Mouse (Mus musculus) mouse trophoblast stem cell (cell line): ENCODE measurements around the gene Sf3a1.

Source experiments
- in situ Hi-C, 2 experiments: fragments of 300-500 bp; cut with MseI, MboI; formaldehyde crosslinking; loops; 2 replicates in 1 of 2; 3 replicates in 1 of 2; pipeline ENCODE4 v1.15.1; 2025

The Sf3a1 gene

DNA sequence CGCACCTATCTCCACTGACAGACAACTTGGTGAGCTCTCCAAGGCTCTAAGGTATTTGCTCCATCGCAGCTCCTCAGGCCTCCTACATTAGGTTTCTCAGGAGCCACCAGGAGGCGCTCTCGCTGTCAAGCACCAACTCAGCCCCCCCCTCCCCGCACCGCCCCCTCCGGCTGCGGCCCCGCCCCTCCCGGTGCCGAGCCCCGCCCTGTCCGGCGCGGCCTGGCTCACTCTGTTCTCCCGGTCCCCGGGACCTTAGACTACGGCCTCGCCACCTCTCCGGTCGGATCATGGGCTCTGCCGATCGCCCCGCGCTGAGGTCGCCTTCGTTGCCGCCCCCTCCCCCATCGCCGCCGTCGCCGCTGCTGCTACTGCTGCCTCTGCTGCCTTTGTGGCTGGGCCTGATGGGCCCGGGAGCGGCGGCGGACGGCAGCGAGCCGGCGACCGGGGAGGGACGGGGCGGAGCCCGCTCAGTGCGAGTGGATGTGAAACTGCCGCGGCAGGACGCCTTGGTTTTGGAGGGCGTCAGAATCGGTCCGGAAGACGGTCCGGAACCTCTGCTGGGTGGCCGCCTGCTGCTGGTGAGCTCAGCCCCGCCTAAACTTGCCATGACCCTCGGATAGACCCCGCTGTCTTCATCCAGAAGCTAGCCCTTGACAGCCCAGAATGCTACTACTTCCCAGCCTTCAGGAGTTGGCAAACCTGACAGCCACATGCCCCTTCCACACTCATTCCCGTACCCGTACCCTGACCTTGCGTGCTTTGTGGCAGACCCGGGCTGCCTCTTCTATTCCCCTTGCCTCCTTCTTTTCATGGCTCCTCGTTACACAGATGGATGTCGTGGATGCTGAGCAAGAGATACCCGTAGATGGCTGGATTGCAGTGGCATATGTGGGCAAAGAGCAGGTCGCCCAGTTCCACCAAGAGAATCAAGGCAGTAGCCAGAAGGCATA, 24.9 kb upstream of the Sf3a1 start, which contains the start of gene Rnf215:
TSS of gene Rnf215 (plus strand) at position 217 of the 950 bp plus-strand sequence.
- in situ Hi-C loops = loop anchor here in 1 of 2 experiments (5.0 kb wide), 1 partner anchor 82 kb away; the partner anchor contains the start of gene Castor1

DNA sequence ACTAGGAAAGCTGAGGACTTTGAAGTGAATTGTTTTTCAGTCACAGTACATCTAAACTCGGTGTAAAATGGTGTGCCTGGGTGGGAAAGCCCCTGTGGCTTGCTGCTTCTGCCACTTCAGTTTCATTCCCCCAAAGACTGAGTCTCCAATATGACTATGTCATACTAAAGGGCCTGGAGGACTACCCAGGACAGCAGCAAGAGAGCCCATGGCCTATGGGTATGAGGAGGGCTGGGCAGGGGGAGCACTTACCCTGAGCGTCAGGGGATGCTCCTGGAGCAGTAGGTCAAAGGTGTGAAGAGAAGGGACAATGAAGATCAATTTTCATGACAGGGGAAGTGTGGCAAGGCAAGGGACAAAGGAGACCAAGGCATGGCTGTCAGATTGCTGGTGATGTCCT, 21.2 kb upstream of the Sf3a1 start:
- in situ Hi-C loops = no loop called here

DNA sequence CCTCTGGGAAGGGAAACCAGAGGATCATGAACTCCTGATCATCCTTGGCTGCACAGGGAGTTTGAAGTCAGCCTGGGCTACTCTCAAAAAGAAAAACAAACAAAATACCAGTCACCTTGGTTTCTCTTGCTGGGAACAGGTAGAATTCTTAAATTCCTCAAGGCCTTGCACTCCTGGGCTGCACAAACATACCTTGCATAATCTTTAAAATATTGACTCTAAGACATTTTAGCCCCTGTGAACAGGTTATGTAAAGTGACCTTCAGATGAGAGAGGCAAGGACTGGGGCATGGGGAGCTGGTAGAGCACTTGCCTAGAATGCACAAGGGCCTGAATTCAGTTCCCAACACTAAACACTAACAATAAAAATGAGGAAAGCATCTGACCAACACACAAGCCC, 18.6 kb upstream of the Sf3a1 start:
- in situ Hi-C loops = no loop called here

DNA sequence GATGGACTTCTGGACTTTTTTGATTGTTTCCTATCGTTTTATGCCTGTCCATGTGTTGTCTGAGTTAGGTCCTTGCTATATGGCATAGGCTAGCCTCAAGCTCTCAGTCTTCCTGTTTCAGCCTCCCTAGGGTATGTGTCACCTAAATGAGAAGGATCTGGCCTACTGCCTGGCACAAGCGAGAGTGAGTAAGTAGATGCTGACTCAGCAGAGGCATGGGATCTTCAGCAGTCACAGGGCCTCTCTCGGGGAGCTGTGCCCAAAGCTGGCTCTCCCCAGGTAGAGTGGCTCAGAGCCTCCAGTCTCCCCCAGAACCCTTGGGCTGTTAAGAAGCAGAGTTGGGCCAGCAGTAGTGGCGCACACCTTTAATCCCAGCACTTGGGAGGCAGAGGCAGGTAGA, 17.8 kb upstream of the Sf3a1 start:
- in situ Hi-C loops = no loop called here

DNA sequence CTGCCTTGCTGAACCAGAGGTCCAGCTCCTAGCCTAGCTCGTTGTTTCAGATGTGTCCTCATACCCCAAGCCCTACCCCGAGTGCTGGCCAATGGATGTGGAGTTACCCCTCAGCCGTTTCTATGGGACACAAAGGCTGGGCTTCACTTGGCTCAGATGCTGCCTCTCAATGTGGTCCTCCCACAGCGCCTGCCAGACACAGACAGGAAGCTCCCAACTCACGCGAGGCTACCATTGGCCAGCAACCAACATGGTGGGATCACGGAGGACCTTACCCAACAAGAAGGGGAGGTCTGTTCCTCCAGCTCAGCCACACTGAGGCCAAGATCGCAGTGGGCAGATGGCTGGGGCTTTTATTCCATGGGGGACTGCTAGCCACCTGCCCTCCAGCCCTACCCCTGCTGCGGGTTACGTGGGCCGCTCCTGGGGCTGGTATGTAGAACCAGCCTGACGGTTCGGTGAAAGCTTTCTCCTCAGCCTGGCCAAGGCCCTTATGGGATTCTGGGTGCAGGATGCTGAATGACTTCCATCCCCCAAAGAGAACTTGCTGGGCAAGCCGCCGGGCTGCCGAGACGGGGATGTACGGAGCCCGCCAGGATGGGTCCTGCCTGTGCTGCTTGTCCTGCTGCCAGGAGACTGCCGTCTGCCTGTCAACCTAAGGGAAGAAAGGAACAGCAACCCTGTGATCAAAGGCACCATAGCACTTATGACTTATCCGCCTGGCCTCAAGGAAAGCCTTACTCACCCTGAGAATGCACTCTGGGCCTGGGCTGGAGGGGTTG, 16.7 kb upstream of the Sf3a1 start:
- in situ Hi-C loops = no loop called here

DNA sequence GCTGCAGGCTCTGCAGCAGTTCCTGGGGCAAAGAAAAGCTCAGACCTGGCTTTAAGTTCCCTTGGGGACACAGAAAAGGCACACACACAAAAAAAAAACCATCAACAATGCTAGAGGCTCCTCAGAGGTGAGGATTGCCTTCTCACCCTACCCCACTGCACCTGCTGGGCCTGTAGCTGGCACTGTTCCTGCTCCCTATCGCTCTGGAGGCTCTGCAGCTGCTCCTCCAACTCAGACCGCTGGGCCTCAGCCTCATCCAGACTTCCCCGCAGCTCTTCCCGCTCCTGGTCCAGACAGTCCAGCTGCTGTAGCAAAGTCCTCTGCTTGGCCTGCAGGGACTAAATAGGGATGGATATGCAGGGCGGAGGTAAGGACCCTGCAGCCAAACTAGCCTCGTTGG, 13.8 kb upstream of the Sf3a1 start:
- in situ Hi-C loops = no loop called here

DNA sequence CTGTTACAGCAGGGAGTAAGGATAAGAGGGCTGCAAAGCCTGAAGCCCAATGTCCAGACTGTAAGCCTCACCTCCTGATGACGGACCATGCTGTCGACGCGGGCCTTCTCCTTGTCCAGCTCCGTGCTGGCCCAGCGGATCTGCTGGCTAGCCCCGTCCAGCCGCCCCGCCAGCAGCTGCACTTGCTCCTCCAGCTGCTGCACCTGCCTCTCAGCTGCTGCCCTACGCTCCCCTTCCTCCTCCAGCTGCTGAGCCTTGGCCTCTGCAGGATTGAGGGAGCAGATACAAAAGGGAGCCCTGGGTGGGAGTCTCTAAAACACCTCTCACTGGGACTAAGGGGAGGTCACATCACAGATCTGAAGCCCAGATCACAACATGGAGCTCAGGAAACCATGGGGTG, 13.1 kb upstream of the Sf3a1 start:
- in situ Hi-C loops = no loop called here

DNA sequence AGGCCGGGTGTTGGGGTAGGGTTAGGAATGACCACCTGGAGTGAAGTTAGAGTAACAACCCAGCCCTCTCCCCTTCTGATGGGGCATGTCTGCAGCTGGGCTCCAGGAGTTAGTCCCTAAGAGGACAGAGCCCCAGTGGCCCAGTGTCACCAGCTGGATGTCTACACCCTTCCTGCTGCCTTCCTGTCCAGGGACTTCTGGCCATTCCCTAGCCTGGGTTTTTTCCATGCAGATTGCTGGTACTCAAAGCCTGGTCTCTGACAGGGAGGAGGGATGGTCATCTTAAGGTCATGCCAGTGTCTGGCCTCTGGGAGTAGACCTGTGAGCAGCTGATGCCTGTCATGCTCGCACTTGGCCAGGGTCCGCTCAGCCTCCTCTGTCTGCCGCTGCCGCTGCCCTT, 12.0 kb upstream of the Sf3a1 start:
- in situ Hi-C loops = no loop called here

DNA sequence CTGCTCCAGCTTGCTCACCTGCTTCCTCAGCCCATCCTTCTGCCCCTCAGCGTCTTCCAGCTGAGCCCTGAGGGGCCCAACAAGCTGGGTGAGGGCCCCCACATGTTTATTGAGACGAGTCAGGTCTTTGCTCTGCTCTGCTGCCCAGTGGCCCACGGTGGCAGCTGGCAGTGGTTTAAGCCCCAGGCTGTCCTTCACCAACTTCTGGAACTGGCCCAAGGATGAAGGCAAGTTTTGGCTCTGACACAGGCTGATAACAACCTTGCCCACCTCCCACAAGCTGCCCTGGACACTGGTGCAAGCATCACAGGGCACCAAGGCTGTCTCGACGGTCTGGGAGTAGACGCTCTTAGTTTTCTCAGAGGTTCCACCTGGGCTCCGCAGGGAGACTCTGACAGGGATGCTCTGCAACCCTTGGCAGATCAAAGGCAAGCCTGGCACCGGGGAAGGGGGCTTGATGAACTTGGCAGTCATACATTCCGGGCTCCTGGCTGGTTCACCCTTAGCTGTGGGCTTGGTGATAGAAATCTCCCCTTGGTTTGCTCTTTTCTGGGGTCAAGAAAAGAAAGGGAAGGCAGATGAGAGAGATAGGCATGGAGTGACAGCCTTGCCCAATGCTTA, 11.5 kb upstream of the Sf3a1 start:
- in situ Hi-C loops = no loop called here

DNA sequence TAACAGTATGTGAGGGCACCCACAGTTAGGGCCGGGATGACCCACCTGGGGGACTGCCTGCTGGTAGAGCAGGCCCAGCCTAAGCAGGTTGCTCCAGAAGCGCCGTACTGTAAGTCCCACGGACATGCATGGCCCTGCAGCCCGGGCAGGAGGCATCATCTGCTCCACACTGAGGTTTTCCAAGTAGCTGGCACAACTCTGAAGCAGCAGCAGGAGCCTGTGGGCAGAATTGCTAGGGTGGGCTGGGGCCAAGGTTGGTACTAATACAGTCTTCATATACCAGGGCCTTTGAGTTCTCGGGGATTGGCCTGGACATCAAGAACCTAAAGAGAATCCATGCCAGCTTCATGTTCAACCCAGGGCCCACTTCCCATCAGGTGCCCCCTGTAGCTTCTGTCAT, 10.3 kb upstream of the Sf3a1 start:
- in situ Hi-C loops = no loop called here

- in situ Hi-C loops = no loop called here
Measured at GRCm38 (mm10) chr11:4153694-4154093, 6.5 kb upstream of the Sf3a1 start.

DNA sequence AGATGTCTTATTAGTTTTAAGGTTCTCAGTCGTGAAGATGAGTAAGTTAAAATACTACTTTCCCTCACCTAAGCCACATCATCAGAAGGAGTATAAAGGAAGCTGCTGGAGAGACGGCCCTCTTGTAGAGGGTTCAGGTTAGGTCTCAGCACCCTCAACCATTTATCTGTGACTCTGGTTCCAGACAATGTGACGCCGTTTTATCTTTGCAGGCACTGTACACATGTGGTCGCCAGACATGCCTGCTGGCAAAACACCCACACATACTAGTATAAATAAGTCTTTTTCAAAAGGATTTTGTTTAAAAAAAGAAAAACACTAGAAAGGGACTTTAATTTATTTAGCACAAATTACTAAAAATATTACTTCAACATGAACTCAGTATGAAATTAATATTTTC, 4.5 kb upstream of the Sf3a1 start:
- in situ Hi-C loops = no loop called here

GRCm38 (mm10) chr11:4158676-4159075, 1.5 kb upstream of the Sf3a1 start:
- in situ Hi-C loops = no loop called here

GRCm38 (mm10) chr11:4160758-4161480, 769 bp downstream of the Sf3a1 start:
- in situ Hi-C loops = no loop called here

DNA sequence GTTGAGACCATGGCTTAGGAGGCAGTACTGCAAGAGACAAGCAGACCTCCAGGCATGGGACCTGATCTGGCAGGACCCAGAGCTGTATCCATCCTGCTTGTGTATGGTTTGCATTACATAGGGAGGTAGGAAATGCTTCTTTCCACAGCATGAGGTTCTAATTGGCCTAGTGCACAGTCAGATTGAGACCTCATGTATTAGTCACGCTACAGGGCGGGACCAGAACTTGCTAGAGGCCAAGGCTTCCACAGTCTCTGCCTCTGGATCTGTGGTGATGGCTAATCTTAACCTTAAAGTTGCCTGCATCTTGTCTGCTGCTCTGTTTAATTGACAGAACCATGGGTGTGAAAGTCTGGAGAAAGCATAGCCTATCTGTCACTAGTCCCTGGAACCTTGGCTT, 4.6 kb downstream of the Sf3a1 start:
- in situ Hi-C loops = no loop called here

DNA sequence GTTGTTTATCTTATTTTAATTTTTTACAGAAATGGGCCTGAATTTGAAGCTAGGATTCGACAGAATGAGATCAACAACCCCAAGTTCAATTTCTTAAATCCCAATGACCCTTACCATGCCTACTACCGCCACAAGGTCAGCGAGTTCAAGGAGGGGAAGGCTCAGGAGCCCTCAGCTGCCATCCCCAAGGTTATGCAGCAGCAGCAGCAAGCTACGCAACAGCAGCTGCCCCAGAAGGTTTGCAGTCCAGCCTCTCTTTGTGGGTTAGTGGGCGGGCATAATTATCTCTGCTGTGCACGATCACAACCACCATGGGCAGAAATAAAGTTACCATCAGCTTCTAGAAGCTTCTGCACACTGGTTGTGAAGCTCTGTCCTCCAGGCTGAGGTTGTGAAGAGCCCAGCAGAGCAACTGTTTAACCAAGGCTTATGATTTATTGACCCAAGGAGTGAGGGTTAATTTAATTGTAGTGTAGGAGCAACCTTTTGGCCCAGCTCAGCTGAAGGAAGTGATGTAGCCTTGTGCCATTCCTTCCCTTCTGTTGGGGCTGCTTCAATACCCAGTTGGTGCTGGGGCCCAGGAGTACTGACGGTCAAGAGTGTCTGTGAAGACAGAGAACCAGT, 6.4 kb downstream of the Sf3a1 start:
- in situ Hi-C loops = no loop called here

DNA sequence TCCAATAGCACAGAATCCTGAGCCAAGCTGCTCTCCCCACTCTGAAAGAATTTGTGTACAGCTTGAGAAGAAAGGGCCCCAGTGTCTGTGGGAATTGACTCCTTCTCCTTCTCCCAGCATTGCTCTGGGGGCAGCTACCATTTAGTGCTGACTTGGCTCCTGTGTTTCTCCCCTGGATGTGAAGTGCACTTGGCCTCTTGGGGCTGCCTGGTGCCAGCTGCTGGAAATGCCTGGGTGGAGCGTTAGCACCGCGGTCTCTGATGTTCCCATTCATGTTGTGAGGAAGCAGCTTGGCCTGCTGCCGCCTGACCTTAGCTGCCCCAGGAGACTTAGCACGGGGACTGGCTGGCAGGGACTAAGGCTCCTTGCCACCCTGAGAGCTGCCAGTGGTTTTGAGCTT, 14.4 kb downstream of the Sf3a1 start:
- in situ Hi-C loops = no loop called here

DNA sequence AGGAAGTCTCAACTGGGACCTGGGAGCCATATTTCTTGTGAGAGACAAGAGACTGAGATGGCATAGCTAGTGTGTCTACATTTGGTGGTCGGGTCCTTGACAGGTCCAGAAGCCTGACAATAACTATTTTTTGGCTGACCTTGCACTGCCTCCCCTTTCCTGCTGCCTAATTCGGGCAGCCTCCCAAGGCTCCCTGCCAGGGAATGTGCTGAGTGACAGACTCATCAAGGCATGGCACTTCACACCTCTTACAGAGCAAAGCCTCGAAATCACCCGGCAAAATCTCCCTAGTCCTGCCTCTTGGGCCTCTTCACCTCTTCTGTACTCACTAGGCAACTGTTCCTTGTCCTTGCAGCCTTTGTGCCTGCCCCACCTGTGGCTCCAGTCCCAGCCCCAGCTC, 17.6 kb downstream of the Sf3a1 start:
- in situ Hi-C loops = no loop called here

GRCm38 (mm10) chr11:4182061-4182460, 21.9 kb downstream of the Sf3a1 start:
- in situ Hi-C loops = no loop called here

DNA sequence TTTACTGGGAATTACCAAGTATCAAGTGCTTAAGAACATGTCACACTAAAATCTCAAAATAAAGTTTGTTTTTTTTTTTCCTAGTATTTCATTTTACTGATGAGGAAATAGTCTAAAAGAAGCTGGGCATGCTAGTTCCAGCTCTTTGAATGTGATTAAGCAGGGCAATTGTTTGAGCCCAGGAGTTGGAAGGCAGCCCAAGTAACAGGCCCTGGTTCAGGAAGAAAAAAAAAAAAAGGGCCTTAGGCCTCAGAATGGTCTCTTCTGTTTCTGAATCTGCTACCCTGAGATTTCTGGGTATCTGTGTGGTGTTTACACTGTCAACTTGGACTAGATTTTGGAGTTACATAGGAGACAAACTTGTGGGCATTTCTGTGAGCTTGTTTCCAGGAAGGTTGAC, 23.4 kb downstream of the Sf3a1 start:
- in situ Hi-C loops = no loop called here
